Mouse (Mus musculus) CD4-positive naive resting alpha-beta T cell, adult 57 days (primary cell): ENCODE results near the gene Defb33. TPM values are rescaled to one million over a fixed set of nuclear protein-coding genes. Genes with fewer than 3 reads are reported as not detected.

Experiments used
- total RNA-seq: library from RNA; stranded (reverse); gene quantifications from one replicate; pipeline ENCODE4 v1.2.4, GENCODE M21; 2023

Defb33 gene
- not detected for total RNA-seq

GRCm38 (mm10) chr8:20892369-20892768 lies at the start of gene Defb33:
TSS of gene Defb33 (plus strand) at chr8:20892669.

GRCm38 (mm10) chr8:20902527-20902926 lies 10.1 kb downstream of the Defb33 start, which contains the start of gene Gm15056:
TSS of gene Gm15056 (minus strand) at chr8:20902627.

GRCm38 (mm10) chr8:20921971-20922370 lies 29.5 kb downstream of the Defb33 start, which contains the start of gene Gm6040:
TSS of gene Gm6040 (minus strand) at chr8:20922071.

GRCm38 (mm10) chr8:20944610-20945009 lies 52.1 kb downstream of the Defb33 start, which contains the start of gene AY761185:
TSS of gene AY761185 (minus strand) at chr8:20944710.

Other genes starting within 250 kb of the Defb33 start
- not detected for gene Gm15056, start 10.0 kb downstream of the Defb33 start, total RNA-seq
- gene Gm6040, start 29.4 kb downstream of the Defb33 start, total RNA-seq: not detected
- gene AY761185, start 52.0 kb downstream of the Defb33 start, total RNA-seq: not detected
- gene Defa21, start 132.9 kb downstream of the Defb33 start, total RNA-seq: not detected
- gene Defa23, start 162.4 kb downstream of the Defb33 start, total RNA-seq: not detected
- not detected for gene Defa35, start 172.4 kb downstream of the Defb33 start, total RNA-seq
- not detected for gene Defa25, start 191.8 kb downstream of the Defb33 start, total RNA-seq
- gene Gm14851, start 203.4 kb downstream of the Defb33 start, total RNA-seq: not detected
- not detected for gene Defa30, start 242.0 kb downstream of the Defb33 start, total RNA-seq